Mouse (Mus musculus): Measurements from ENCODE around the gene Rpp21.
A peak's percentile ranks its signal among the peaks of the same experiment; 100 is the strongest.
"Not testable (repeated sequence)": the region's sequence is repeated elsewhere in the genome, so short reads cannot be mapped to it uniquely, and the experiment has no call there.

Rpp21 gene

DNA sequence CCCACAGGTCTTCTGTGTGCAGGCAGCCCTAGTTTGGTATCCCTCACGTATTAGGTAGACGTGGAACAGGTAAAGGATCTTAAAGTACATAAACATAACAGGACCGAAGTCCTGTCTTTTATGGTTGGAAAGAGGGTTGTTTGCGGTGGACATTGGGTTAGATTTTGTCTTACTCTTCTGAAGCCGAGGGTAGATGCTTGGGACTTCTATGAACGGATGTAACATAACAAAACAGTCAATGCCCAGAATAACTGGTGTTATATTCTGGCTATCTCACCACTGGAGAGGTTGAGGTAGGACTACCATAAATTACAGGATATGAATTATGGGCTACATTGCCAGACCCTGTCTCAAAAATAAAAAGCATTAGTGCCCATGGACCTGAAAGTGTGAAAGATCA lies at the start of gene Rpp21:
TSS of gene Rpp21 (minus strand) at position 101 of the 400 bp plus-strand sequence.
- DNase-seq: no peak

DNA sequence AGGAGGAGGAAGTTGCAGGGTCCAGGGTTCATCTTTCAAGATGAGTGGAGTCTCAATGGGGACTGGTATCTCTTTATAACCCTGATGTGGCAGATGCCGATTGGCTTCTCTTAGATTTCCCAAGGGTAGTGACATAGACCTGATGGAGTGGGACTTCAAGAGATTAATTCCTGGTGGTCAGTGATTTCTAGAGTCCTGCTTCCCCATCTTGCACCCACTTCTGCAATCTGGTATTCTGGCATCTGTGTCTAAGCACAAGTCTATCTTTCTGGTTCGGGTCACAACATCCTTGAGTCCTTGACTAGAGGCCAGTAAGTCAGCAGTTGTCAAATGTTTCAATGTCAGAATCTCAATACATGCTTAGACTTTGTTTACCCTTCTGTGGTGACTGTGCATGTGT lies 28.5 kb upstream of the Rpp21 start, which contains the start of gene H2-M10.2:
TSS of gene H2-M10.2 (minus strand) at position 101 of the 400 bp plus-strand sequence.
- DNase-seq: no peak

DNA sequence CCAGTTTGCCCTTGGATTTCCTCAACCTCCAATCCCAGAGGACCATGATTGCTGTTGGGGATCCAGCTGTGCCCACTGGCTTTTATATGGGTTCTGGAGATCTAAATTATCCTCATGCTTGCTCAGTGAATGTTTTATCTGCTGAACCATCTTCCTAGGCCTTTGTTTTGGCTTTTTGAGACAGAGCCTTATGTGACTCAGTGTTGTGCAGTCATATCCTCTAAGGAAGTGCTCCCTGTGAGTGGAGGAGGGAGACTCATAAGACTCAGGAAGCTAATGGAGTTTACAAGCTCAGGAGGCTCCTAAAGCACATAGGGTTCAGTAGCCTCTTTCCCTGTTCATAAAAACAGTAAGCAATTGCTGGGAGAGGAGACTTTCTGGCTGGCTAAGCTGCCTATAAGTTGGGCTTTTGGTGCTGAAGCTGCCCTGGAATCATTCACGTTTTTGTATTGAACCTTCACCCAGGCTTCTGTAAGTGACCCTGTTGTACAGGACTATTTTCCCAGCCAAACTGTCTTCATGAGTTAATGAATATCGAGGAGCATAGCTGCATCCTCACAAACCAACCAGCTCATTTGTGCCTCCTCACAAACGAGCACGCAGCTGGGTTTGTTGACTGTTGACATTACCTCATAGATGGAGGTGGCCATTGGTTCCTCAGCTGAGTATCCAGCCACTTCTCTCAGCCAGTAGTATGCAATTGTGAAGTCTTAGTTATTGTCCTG lies 23.8 kb upstream of the Rpp21 start:
- DNase-seq: no peak

- DNase-seq: no peak
These were observed 16.9 kb upstream of the Rpp21 start for GRCm38 (mm10) chr17:36274776-36275175.

- DNase-seq: no peak
These were observed 15.9 kb upstream of the Rpp21 start for GRCm38 (mm10) chr17:36273796-36274195.

- no peak for DNase-seq
These were observed 14.9 kb upstream of the Rpp21 start for GRCm38 (mm10) chr17:36272643-36273366.

DNA sequence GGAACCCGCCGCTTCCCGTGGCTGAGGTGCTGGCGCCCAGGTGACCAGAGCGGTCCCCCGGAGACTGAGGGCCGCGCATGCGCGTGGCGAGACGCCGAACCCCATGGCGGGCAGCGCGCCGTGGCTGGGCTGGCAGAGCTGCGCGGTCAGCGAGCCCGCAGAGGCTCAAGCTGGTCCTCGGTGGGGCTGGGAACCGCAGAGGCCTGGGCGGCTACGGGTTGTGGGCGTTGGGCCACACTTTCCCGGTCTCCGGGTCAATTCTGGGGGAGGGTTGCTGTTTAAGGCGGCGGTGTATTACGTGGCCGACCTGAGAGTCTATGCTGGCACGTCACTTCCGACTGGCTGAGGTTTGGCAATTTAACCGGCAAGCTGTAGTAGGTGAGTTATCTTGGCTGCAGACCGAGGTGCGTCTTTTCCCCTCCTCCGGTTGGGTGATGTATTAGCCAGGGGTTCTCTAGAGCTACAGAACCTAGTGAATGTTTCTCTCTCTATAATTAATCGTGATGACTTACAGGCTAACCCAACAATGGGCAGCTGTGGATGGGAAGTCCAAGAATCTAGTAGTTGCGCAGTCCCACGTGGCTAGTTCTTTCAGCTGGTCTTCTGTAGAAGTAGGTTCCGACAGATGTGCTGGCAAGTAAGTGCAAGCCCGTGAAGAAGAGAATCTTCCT lies 13.9 kb upstream of the Rpp21 start, which contains the start of gene Trim39:
TSS of gene Trim39 (minus strand) at position 662 of the 671 bp plus-strand sequence.
- peak; percentile 20 to 90 for DNase-seq

GRCm38 (mm10) chr17:36270956-36271585 lies 13.2 kb upstream of the Rpp21 start:
- DNase-seq: peak; percentile 91 to 93

DNA sequence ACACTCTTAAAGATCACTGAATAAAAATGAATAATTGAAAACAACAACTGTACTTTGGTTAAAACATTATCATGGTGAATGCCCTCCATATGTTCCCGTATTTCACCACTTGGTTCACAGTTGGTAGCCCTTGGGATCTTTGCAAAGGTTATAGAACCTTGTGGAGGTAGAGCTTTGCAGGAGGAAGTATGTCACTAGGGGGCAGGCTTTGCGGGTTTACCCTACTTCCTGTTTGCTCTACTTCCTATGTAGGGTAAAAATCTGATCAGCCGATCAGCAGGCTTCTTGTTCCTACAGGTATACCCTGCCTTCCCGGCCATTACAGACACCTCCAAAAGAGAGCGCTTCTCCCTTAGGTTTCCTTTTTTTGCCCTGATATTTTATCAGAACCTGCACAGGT lies 8.0 kb upstream of the Rpp21 start:
- peak in 1 of 2 experiments; percentile 30 for DNase-seq

DNA sequence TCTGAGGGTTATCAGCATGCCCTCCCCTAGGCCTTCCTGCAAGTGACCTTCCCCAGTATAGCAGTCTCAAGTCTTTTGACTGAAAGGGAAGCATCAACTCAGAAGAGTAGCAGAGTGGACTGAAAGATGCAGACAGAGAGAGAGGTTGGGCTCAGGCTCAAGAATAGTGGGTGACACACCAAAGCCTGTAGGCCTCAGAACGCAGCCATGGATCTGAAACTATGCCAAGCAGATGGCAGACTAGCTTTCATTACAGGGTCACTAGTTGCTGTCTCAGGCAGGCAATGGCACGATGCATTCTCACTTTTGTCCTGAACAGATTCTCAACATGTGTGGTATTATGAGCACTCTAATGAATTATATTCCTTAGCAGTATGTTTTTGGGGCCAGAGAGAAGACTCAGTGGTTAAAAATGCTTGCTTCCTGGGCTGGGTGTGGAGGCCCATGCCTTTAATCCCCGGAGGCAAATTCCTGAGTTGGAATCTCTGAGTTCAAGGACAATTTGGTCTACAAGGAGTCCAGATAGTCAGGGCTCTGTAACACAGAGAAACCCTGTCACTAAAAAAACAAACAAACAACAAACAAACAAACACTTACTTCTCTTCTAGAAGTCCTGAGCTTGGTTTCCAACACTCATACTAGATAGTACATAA lies 6.5 kb upstream of the Rpp21 start:
- DNase-seq: no peak

DNA sequence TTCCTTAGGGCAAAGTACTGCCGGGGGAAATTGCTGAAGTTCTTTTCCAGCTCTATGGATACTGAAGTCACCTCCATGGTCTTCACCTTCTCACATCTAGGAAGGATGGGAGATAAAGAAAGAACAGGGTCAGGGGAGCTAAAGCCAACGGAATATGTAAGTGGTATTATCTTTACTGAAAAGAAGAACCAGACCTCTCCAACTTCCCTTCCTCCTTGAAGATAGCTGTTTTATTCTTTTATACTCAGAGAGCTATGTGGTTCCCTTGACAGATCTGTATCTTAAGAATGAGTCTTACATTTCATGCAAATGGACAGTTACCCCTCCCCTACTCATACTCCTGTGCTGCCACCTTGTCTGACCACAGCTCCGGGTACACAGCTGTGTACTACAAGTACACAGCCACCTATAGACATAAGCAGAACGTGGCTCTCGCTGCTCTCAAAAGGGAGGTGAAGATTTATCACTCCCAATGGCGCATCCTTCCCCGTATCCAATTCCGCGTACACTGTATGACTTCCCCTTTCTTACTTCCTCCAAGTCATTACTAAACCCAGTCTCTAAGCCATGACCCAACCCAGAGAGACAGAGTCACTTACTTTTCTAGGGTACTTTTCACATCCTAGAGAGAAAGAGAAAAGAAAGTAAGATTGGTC lies 3.8 kb upstream of the Rpp21 start:
- DNase-seq: no peak

- peak; percentile 91 to 92 for DNase-seq
These were observed 475 bp downstream of the Rpp21 start for GRCm38 (mm10) chr17:36257241-36257947.

- no peak for DNase-seq
These were observed 4.7 kb downstream of the Rpp21 start for GRCm38 (mm10) chr17:36253087-36253600.

- no peak for DNase-seq
These were observed 5.5 kb downstream of the Rpp21 start for GRCm38 (mm10) chr17:36252250-36252876.

- no peak for DNase-seq
These were observed 9.0 kb downstream of the Rpp21 start for GRCm38 (mm10) chr17:36248886-36249285.

GRCm38 (mm10) chr17:36245741-36246140 lies 12.1 kb downstream of the Rpp21 start:
- no peak for DNase-seq

- no peak for DNase-seq
These were observed 13.8 kb downstream of the Rpp21 start for GRCm38 (mm10) chr17:36244031-36244430.

- no peak for DNase-seq
These were observed 17.1 kb downstream of the Rpp21 start for GRCm38 (mm10) chr17:36240637-36241213.

DNA sequence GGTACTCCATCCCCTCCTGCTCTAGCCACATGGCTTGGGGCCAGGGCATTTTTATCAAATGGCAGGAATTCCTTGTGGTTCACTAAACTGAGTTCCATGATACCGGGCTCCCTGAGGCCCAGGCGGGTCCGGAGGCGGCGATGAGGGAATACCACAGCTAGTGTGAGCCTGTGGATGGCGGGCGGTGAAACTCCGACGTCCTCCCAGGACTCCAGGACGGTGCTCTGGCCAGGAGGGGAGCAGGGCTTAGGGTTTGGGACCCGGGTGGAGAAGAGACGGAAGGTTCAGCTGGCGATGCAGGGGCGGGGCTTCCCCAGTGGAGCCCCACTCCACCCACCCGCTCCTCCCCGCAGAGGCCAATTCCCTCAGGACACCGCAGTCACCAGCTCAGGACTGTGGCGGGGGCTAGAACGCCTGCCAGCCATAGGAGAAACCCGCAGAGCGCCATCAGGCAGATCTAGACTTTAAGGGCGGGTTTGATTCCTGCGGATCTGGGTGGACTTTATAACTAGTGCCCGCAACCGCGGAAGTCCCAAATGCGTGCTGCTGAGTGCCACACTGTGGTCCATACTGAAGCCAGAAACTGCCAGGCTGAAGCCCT lies 20.4 kb downstream of the Rpp21 start:
- peak in 1 of 2 experiments; percentile 15 for DNase-seq

GRCm38 (mm10) chr17:36235300-36235699 lies 22.6 kb downstream of the Rpp21 start:
- not testable (repeated sequence) for DNase-seq

Data from cerebellum, postnatal 14 days (tissue).